Mouse (Mus musculus): Measurements from ENCODE around the gene St6galnac3. TPM values are rescaled to one million over a fixed set of nuclear protein-coding genes. Genes with fewer than 3 reads are reported as not detected.

The St6galnac3 gene
- polyA plus RNA-seq (2012; rRNA removed) = 0.29 TPM in 2 replicates

DNA sequence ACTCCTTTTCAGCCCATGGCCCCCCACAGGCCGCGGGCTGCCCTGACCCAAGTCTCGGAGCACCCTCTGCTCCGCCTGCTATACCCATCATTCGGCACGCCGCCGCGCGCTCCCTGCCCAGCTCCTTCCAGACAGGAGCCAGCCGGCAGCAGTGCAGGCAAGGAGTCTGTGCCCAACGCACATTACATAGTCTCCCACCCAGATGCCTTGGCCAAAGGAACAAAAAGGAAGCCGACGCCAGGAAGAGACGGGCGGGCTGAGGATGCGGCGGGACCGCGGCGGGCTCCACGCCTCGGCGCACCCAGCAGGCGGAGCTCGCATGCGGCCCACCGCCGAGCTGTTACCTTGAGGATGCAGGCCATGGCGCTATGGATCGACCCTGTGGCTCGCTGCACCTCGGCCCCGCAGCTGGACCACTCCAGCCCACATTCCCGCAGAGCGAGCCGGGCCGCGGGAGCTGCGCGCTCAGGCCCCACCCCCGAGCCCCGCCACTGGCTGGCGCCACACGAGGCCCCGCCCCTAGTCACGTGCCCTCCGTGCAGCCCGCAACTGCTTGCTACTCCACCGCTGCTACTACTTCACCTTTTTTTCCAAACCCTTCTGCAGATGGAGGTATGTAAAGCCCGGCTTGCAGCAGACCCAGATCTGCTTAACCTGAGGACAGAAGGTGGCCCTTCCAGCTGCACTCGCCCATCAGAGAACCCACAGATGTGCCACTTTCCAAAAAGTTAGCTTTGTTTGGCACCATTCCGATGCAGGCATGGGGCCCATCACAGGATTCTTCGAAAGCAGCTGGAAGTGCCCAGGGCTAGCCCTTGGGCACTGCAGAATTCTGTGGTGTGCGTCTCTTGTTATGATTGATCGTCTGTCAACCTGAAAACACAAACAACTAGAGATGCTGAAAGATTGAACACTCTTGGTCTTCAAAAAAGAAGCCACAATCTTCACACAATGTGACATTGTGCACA lies at the start of gene St6galnac3:
Gene St6galnac3, minus strand, starts transcription at position 474 of the 968 bp plus-strand sequence.

Other genes starting within 250 kb of the St6galnac3 start
- gene Asb17, start 119.0 kb upstream of the St6galnac3 start, polyA plus RNA-seq (2012; rRNA removed) = not detected in 2 replicates
- gene Msh4, start 181.0 kb upstream of the St6galnac3 start, polyA plus RNA-seq (2012; rRNA removed) = not detected in 2 replicates
- 29.9 and 30.1 TPM in 2 replicates for gene Rabggtb, start 187.8 kb upstream of the St6galnac3 start, polyA plus RNA-seq (2012; rRNA removed)
- gene Acadm, start 219.5 kb upstream of the St6galnac3 start, polyA plus RNA-seq (2012; rRNA removed) = 37.9 and 38.3 TPM in 2 replicates
- 0.09 and 0.10 TPM in 2 replicates for gene Slc44a5, start 248.3 kb upstream of the St6galnac3 start, polyA plus RNA-seq (2012; rRNA removed)

Measured in colon, adult 2 months (tissue).